Mouse (Mus musculus): ENCODE results near the gene Vpreb2.

- no peak for TF ChIP-seq GATA2 (IDR thresholded peaks at IDR 0.05; ENCODE audit: borderline replicate concordance, low read depth, low read length)
- TF ChIP-seq CTCF (IDR thresholded peaks at IDR 0.05; ENCODE audit: low read depth, low read length): no peak
- TF ChIP-seq TAL1 (conservative IDR thresholded peaks at IDR 0.05; ENCODE audit: low read depth, low read length): no peak
- no peak for TF ChIP-seq POLR2AphosphoS5 (IDR thresholded peaks at IDR 0.05; ENCODE audit: insufficient replicate concordance, low read depth, low read length)
Observed at GRCm38 (mm10) chr16:17936776-17937175, 43.5 kb upstream of the Vpreb2 start.

Measured in G1E (cell line).